Mouse (Mus musculus) erythroblast, embryonic 14.5 days (primary cell): ENCODE data around the gene Klk10.

Experiments used
- GATA1 ChIP-seq: IDR thresholded peaks from 2 replicates; pipeline ENCODE4 v1.6.1; 2012; ENCODE audit warnings: low read length, inconsistent platforms, mixed read lengths
- TAL1 ChIP-seq: IDR thresholded peaks from 3 replicates; pipeline ENCODE4 v1.6.1; 2012; ENCODE audit warnings: low read length, inconsistent platforms, mixed read lengths

GRCm38 (mm10) chr7:43785286-43785685, 4.5 kb downstream of the Klk10 start:
- TF ChIP-seq TAL1 (no peak), GATA1 (no peak)
